Mouse (Mus musculus): ENCODE results near the gene Ltn1.
A peak's percentile ranks its signal among the peaks of the same experiment; 100 is the strongest.

Ltn1 gene

DNA sequence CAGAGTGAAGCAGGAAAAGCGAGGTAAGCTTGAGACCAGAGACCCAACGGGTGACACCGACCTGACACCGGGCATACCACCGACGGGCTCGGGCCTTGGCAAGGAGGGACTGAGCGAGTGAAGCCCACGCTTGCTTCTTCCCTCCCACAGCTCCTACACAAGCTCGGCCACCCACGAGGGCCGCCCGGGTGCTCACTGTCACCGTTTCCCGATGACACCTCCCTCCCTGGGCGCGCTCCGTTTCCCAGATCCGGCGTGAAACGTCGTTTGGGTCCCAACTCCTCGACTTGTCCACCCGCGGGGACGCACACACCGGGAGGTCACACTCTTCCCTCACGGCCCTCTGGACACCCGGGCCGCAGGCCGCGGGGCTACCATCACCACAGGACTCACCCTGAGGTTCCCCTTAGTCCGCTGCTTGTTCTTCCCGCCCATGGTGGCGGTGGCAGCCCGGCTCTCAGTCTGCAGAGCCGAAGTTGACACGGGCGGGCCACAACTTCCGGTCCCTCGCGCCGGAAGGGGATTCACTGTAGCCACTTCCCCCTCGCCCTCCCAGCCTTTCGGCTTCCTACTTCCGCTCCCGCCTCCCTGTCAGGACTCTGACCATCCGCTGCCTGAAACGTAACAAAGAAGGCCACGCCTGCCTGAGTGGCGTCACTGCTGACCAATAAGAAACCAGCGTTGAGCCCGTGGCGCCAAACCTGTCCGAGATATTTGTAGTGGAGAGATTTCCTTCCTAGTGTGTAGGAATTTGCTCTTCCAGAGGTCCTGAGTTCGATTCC is at the start of gene Ltn1:
TSS of gene Ltn1 (minus strand) at position 580 of the 782 bp plus-strand sequence.
- peak; percentile 99 for DNase-seq (ENCODE audit: low spot score in 2 of 2)

- DNase-seq (ENCODE audit: low spot score in 2 of 2), result no peak
Observed at GRCm38 (mm10) chr16:87470579-87470978, 38.2 kb upstream of the Ltn1 start.

GRCm38 (mm10) chr16:87458752-87459151 is 26.3 kb upstream of the Ltn1 start:
- DNase-seq (ENCODE audit: low spot score in 2 of 2), result no peak

GRCm38 (mm10) chr16:87455180-87455611 is 22.8 kb upstream of the Ltn1 start:
- peak in 1 of 2 experiments; percentile 44 for DNase-seq (ENCODE audit: low spot score in 2 of 2)

DNA sequence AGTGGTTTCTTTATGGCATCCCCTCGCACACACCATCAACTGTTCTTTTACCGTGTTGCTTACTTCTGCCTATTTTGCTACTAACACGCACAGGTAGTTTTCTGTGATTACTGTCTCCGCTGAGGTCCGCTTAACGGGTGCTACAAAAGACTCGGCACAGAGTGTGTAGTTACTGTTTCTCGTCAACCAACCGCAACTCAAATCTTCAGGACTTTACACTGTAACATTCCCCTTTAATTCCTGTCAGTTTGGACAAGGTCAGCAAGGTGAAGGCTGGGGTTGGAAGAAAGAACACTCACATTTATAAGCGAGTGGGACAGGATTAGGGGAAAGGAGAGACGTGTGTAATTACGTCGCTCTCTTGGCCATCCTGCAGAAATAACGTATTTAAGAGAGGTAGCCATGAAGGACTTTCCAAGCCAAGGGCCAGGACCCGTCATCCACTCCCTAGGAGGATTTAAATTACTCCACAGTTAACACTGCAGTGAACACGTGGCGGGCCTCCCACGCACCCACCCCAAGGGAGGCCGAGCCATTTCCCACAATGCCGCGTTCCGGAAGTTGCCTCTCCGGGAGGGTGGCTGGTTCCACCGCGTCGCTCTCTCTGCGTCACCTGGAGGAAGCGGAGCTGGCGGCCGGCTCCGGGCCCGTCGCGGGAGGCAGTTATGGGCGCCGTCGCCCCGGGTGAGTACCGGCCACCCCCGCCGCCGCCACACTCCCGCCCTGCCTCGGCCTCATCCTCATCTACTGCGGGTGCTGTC is 22.2 kb upstream of the Ltn1 start, which contains the start of gene Usp16:
TSS of gene Usp16 (plus strand) at position 285 of the 761 bp plus-strand sequence.
- peak; percentile 94 to 98 for DNase-seq (ENCODE audit: low spot score in 2 of 2)

- no peak for DNase-seq (ENCODE audit: low spot score in 2 of 2)
Observed at GRCm38 (mm10) chr16:87453226-87453625, 20.8 kb upstream of the Ltn1 start.

- no peak for DNase-seq (ENCODE audit: low spot score in 2 of 2)
Observed at GRCm38 (mm10) chr16:87445528-87445927, 13.1 kb upstream of the Ltn1 start.

- no peak for DNase-seq (ENCODE audit: low spot score in 2 of 2)
Observed at GRCm38 (mm10) chr16:87445110-87445509, 12.7 kb upstream of the Ltn1 start.

- DNase-seq (ENCODE audit: low spot score in 2 of 2), result no peak
Observed at GRCm38 (mm10) chr16:87444071-87444470, 11.7 kb upstream of the Ltn1 start.

DNA sequence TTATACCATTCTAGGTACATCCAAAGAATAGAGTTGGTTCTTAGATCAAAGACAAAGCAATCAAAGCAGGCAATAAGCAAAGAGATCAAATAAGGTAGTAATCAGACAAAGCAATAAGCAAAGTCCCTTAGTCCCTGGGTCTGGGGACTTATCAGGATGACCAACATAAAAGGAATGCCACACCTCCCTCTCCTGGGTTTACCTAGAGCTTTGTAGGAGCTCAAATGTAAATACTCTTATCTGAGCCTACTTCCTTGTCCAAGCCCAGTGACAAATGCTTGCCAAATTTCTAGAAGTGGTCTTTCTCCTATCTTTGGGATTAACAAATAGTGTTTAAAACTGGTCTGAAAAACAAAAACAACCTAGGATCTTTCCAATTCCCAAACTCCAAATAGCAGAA is 10.8 kb upstream of the Ltn1 start:
- DNase-seq (ENCODE audit: low spot score in 2 of 2), result no peak

GRCm38 (mm10) chr16:87442291-87442690 is 9.9 kb upstream of the Ltn1 start:
- DNase-seq (ENCODE audit: low spot score in 2 of 2), result no peak

GRCm38 (mm10) chr16:87441089-87441488 is 8.7 kb upstream of the Ltn1 start:
- no peak for DNase-seq (ENCODE audit: low spot score in 2 of 2)

DNA sequence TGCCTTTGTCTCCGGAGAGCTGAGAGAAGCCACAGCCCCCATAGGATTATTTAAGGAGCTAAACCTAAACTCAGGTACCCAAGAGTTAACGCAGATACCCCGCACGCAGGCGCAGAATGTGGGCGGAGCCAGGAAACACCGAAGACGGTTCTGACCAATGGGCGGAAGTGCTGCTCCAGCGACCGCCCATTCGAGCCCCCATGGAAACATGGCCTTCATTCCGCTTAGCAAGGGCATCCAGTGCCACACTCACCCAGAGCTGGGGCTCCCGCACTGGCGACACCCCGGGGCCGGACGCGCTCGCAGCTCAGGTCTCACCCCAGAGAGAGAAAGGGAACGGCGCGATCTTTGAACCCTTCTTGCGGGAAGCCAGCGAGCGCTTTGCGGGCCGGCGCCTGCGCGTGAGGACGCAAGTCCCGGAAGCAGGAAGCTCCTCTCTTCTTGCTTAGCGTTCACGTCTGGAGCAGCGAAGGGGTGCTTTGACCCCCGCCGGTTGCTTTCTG is 7.8 kb upstream of the Ltn1 start, which contains the start of gene Rwdd2b:
TSS of gene Rwdd2b (minus strand) at position 390 of the 503 bp plus-strand sequence.
- DNase-seq (ENCODE audit: low spot score in 2 of 2), result peak; percentile 90 to 96

GRCm38 (mm10) chr16:87438697-87439096 is 6.3 kb upstream of the Ltn1 start:
- DNase-seq (ENCODE audit: low spot score in 2 of 2), result no peak

GRCm38 (mm10) chr16:87437096-87437495 is 4.7 kb upstream of the Ltn1 start:
- DNase-seq (ENCODE audit: low spot score in 2 of 2), result no peak

DNA sequence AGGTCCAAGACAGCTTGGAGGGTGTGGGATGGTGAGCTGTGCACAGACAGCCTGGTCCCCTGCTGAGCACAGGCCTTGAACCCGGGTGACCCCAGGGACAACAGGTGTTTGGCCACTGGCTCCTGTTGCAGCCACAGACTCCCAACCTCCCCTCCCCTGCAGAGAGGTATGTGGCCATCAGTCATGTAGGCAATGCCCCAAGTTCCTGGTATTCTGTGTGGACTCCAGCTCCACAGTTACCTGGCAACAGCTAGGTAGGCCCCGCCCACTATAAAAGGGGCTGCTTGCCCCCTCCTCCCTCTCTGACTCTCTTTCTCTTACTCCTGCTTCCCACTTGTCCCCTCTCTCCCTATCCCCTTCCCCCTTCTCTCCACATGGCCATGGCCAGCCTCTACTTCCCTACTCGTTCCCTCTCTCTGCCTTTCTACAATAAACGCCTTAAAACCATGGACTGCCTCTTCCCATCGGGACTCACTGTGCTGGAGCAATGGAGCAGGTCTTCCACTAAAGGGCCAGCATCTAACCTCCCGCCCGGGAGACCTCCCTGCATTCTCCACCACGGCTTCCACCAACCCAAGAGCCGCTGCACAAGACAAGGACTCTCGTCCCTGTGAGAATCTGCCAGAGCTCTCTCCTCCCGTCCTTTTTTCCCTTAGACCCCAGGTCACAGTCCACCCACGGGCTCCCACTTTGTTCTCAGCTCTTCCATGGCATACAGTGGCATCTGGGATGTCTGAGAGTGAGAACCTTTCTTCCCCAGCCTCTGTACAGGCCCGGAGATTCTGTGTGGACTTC is 3.2 kb upstream of the Ltn1 start:
- DNase-seq (ENCODE audit: low spot score in 2 of 2), result no peak

DNA sequence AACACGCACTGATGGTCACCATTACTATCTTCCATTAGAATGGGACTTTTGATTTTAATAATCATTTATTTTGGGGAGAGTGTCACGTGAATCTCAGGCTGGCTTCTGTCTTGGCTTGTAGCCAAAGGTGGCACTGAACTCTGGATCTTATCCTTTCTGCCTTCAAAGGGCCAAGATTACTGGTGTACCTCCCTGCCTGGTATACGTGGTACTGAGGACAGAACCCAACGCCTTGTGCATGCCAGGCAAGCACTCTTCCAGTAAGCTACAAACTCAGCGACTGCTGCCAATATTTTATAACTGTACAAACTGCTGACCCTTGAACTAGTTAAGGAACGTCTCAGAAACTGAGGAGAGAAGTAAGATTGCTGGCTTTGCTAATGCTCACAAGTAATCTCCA is 2.5 kb upstream of the Ltn1 start:
- no peak for DNase-seq (ENCODE audit: low spot score in 2 of 2)

DNA sequence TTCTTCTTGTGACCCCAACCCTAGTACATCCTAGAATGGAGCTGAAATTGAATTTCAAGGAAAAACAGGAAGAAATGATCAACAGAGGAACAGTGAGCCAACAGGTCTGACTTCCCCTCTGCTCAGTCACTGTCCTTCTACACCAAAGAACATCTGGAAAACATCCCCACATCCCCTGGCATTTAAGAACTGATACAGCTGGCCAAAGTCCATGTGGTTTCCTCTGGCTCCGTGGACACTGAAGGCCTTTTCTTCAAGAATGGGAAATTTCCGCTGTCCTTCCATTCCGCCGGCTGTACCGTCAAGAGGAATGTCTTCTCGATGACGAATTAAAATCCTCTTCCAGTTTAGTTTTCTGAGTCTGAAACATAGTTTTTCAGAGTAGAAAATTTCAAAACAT is 1.9 kb upstream of the Ltn1 start:
- no peak for DNase-seq (ENCODE audit: low spot score in 2 of 2)

GRCm38 (mm10) chr16:87427516-87427915 is 4.9 kb downstream of the Ltn1 start:
- DNase-seq (ENCODE audit: low spot score in 2 of 2), result no peak

GRCm38 (mm10) chr16:87420662-87421061 is 11.8 kb downstream of the Ltn1 start:
- no peak for DNase-seq (ENCODE audit: low spot score in 2 of 2)

GRCm38 (mm10) chr16:87405001-87405400 is 27.4 kb downstream of the Ltn1 start:
- DNase-seq (ENCODE audit: low spot score in 2 of 2), result no peak

All from right cerebral cortex, adult 2 months (tissue).